Mouse (Mus musculus) lung, postnatal 0 days (tissue): ENCODE measurements around the gene Tmem246.
"Not testable (repeated sequence)": the region's sequence is repeated elsewhere in the genome, so short reads cannot be mapped to it uniquely, and the experiment has no call there.

Experiments used
- CTCF ChIP-seq: IDR thresholded peaks from 2 replicates; pipeline ENCODE4 v1.5.1; 2016; ENCODE audit warnings: antibody characterized with exemption, mild to moderate bottlenecking
- EP300 ChIP-seq: IDR thresholded peaks from 2 replicates; pipeline ENCODE4 v1.6.1; 2016; ENCODE audit warnings: antibody characterized with exemption, mild to moderate bottlenecking, control low read depth

DNA sequence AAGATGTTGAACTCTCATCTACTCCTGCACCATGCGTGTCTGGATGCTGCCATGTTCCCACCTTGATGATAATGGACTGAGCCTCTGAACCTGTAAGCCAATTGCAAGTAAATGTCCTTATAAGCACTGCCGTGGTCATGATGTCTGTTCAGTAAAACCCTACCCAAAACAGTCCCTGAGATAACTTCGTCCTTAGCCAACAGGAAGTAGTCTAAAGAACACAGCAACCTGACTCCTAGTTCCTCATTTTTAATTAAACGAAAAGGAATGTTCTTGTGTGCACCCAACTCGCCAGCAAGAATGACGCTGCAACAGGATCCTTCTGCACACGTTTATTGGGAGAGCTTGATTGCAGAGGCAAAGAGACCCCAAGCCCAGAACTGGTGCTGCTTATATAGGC, 22.2 kb upstream of the Tmem246 start:
- TF ChIP-seq CTCF, EP300: not testable (repeated sequence)
